Mouse (Mus musculus): Measurements from ENCODE around the gene Taf8.

Gene Taf8

DNA sequence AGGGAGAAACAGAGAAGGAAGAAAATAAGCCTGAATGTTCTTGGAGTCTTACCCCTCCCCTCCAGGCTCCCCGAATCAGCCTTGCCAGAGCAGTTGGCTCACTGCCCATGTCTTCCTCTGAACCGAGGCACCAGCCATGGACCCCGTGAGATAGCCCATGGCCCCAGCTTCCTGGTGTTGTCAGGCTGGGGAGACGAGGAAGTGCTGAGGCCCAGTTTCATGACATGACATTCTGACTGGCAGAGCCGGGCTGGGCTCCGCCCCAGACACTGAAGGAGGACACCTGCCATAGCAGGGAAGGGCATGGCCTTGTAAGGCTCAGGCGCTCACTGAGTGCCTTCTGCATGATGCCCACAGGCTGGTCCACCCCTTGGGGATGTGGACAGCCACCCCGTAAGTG lies 47.4 kb downstream of the Taf8 start:
- peak in 1 of 2 experiments; percentile 34 for DNase-seq

DNA sequence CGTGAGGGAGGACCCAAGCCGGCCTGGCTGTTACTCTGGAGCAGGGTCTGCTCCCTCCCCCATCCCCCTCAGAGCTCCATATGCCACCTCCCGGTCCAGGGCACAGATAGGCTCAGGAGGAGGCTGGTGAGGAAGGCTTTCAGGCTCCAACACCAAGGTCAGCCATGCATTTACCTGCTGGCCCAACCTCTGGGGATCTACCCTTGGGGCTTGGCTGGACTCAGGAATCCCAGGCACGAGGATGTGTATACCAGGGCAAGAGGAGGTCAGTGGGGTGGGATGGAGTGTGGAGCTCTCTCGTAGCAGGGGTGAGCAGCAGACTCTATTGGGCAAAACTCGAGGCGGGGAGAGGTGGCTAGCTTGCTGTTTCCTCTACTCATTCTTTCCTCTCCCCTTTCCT lies 49.2 kb downstream of the Taf8 start:
- DNase-seq: no peak

DNA sequence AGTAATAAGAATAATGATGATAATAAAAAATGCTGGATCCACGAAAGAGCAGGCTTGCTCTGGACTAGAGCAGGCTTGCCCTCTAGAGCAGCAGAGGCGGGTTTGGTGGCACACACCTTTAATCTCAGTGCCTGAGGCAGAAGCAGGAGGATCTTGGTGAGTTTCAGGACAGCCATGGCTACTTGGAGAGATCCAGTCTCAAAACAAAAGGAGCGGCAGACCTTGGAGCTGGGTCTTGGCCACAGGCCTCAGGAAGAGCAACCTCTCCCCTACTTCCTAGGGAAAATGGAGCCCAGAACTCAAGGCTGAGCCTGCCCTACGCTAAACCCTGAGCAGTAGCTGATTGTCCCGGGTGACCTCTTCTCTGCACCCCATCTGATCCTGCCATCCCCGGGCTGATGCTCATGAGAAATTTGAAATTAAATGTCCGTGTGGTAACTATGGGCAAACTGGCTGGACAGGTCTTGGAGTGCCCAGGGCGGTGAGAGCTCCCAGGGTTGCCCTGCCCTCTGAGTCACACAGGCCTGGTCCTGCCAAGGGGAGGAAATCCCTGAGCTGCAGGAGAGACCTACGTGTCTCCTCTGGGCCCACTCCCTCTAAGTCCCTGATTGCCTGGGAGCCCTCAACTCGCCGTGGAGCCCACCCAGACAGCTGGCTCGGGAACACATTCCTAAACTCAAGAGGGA lies 51.1 kb downstream of the Taf8 start:
- no peak for DNase-seq

DNA sequence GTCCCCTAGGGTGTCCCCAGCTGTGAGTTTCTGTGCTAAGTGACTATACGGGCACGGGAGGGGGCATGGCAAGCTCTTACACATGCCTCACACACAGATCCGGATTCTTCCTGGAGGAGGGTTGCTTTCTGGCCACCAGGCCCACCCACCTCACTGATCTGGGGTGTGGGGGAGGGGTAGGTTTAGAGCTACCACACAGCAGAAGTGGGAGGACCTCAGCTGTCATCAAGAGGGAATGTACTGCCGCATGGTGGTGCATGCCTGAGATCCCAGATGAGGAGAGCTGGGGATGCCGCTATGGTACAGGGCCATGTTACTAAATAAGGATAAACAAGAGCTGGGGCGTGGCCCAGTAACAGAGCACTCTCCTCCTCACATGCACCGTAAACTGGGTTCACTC lies 51.9 kb downstream of the Taf8 start:
- DNase-seq: no peak

DNA sequence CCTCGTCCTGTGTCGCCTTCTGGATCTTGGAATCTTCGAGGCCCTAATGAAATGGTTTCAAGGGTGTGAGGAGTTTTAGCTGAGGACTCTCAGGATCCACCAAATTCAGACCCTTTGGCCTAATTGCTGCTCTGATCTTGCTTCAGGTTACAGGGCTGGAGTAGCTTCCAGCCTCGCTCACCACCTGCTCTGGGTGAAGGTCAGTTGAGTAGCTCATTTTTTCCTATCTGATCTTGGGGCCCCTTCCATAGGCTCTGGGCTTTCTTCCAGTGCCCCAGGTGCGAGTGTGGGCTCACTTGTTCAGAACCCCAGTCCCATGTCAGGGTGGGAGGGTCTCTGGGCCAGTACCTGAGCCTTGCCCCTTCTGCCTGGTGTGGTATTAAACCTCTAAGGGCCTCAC lies 52.7 kb downstream of the Taf8 start:
- no peak for DNase-seq

DNA sequence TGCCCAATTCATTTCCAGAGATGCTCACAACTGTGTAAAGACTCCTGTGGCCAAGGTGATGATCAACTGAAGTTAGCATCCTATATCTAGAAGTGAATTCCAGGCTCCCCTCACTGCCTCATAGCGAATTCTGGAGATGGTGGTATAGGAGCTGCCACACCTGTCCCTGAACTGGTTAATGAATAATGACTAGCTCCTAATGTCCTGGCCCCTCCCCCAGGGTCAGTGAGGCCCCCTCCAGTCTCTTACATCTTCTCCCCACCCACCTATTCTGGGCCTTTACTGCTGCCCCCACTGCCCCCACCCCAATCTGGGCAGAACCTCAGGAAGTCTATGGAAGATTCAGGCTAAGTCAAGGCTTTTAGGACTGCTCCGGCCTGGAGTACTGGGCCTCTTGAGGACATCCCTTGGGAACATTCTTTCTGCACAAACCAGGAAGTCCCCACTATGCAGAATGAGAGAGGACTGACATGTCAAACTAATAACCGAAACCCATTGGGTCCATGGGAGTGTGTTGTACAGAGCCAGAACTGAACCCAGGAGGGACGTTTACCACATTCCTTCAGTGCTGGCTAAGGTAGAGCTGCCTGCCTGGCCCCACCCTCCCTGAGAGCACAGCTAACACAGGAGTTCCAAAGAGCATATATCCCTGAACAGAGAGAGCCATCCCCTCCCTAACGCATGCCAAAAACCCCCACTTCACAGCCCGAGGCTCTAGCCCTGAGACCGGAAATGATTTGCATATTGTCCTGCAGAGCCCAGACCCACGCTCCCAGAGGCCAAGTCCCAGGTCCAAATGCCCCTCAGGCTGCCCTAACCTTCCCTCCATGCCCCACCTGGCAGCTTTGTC lies 53.3 kb downstream of the Taf8 start:
- DNase-seq: no peak

DNA sequence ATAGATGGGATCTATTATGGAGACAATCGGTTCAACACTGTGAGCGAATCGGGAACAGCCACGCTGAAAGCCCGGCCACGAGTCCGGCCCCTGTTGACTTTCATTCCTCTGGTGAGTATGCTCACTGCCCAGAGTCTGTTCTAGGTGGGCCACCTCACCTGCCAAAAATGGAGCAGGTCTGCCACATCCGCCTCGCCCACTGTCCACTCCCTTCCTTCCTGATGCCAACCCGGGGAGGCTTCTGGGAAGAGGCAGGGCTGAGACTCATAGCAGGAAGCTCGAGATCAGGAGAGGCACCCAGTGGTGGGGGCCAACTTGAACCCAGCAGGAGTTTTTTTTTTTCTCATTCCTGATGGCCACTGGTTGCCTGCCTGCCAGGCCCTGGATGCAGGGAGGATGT lies 55.5 kb downstream of the Taf8 start:
- no peak for DNase-seq

DNA sequence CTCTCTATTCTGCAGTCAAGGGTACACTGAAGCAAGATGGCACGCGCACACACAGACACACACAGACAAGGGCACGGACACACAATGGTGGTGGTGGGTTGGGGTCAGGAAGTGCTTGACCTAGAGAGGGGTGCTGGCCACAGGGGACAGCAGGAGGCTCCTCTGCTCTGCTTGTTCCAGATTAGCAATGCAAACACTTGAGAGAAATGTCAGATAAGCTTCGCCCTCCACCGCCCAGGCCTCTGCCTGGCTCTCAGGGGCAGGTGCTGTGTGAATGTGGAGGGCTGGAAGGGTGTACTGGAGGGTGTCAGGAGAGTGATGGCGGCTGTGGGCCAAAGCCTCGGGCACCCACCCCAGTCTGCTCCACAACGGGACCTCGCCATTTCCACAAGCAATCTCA lies 56.1 kb downstream of the Taf8 start:
- DNase-seq: no peak

DNA sequence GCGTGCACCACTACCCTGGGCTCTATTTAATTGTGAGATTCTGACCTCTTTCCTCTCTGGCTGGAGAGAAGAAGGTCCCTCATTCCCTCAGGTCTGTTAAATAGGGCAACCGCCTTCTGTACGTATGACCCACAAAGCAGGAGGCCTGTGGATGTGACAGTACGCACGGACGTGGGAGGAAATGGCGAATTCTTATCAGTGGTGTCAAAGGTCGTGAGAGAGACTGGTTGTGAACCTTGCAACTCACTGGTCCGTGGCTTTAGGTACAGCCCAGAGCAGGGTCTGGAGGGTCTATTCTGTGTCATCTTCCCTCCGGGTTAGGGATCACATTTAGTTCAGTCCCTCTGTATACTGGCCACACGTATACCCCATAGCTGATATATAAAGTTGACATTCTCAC lies 56.6 kb downstream of the Taf8 start:
- DNase-seq: no peak

DNA sequence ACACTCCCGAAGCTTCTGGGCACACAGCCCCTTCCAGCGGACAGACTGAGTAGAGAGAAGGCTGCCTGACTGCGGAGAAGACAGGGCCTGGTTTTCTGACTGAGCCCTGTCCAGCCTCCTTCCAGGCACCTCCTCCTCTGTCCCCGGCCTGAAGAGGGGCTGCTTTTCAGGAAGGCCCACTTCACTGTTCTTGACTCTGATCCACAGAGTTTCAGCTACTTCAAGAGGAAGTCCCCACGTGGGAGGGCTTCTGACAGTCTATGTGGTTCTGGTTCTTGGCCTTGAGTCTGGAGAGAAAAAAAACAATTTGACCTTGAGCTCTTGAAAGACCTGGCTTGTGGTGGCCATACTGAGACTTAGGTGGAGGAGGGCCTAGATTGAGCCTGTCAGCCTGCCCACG lies 58.0 kb downstream of the Taf8 start:
- DNase-seq: no peak

DNA sequence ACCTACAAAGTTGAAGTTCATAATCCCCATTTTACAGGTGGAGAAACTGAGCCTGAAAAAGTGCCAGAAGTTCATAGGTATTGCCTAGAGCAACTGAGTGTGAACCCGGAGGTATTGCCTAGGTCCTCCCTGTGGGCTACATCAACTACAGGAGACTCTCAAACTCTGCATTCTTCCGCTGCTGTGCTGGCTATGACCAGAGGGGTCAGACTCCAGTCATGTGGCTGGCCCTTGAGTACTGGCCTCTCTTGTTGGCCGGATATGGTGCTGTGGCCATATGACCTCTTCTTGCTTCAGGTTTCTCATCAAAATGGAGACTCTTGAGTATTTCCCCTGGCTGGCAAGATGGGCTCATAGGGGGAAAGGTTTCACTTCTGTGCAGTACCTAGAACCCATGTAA lies 59.8 kb downstream of the Taf8 start:
- no peak for DNase-seq

DNA sequence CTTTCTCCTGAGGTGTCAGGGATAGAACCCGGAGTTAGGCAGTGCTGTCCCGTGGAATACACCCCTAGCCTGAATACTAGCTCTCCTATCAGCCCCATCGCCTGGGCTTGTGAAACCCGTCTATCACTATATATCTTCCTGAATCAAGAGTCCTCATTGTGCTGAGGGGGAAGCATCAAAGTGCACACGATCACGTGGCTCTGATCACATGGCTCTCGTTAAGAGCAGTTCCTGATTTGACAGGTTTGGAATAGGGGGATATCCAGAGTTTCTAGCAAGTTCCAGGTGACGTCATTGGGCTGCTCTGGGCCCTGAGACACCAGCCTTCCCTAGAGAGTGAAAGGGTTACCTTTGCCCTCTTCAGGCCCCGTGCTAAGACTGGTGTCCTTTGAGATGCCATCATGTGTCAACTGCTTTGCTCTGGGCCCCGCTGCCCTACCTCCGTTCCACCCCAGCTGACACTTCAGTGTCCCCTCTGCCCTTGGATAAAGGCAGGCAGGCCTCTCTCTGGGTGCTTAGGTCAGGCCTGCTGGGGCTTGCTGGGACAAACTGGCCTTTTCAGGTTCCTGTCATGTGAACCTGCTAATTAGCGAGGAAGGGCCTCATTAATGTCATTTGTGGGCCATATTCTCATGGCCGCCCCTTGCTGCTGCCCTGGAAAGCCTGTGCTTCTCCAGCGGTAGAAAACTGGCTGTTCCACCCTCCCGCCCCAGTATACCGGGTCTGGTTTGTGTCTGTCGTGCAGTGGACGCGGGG lies 60.6 kb downstream of the Taf8 start:
- no peak for DNase-seq

DNA sequence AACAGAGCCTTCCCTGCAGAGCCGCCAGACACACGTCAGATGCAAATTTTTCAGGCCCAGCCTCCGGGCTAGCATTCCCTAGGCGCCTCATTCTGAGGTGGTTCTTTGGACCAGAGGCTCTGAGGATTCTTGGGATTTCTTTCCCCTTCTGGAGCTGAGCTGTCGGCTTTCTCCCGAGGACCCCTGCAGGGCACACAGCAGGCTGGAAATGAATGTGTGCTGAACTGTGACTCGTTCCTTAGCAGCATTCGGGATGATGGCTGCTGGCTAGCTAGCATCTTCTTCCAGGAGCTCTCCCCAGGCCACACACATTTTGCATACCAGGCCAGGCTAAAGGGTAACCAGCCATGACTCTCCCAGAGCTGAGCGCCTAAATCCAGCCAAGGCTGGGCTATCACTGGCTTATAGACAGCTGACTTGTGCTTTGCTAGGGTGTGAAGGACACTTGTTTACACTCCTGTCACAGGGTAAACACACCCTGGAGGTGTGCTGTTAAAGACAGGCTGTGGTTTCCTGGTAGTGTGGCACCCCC lies 61.7 kb downstream of the Taf8 start:
- DNase-seq: no peak

DNA sequence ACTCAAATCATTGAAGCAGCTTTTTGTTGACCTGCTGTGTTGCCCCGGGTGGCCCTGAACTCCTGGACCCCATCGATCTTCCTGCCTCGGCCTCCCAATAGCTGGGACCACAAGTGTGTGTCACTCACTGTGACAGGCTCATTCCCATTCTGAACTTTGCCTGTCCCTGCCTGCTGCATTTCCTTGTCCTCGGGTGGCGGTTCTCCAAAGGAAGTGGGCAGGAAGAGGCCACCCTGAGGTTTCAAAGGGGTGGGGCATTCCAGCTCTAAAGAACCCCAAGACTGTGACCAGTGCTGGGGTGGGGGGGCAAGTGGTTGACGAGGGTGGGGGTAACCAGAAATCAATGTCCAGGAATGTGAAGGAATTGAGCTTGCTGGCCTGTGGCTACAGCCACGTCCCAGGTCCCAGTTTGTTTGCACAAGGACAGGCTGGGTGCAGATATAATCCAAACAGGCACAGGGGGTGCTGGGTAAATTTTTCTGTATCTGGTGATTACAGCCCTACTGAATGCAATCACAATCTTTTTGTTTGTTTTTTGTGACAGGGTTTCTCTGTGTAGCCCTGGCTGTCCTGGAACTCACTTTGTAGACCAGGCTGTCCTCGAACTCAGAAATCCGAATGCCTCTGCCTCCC lies 62.6 kb downstream of the Taf8 start:
- no peak for DNase-seq

DNA sequence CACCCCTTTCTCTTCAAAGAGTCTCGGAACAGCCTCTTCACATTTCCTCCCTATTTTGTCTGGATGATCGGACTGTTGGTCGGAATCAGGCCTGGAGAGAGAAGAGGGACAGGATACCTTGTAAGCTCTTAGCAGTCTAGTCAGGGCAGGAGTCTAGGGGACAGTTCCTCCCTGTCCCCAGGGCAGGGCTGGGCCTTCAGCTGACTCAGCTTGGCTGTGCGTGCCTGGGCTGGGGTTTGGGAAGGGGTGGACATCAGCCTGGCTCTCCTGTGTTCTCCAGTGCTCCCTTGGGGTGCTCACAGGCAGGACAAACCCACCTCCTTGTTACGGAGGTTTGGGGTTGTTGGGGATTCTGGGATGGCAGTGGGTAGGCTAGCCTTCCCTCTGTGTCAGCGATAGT lies 63.5 kb downstream of the Taf8 start:
- no peak for DNase-seq

DNA sequence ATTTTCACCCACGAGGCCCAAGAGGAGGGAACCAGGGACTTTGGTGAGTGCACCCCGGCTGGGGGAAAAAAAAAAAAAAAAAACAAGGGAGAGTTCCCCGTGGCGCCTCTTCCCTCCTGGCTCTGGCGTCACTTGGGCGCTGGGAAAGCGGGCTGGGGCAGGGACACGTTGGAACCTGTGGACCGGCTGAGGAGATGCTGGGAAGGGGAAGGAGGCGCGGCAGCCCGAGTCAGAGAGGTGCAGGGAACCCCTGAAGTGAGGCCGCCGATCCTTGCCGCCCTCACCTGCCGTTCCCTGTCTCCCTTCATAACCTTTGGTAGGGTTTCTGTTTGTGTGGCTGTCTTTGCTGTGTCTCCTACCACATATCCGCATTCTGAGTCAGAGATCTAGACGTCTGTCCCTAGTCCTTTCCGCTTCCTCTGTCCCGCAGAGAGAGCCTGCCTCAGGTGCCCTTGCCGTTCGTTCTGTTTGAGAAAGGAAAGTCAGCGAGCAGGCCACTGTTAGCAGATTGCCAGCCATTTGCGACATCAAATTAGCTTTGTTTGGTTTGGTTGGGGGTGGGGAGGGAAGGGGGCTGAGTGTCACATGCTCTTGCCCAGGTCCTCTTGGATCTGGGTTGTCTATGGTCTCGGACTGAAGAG lies 65.1 kb downstream of the Taf8 start, which contains the start of gene 1700001C19Rik:
1700001C19Rik (minus strand) TSS at position 470 of the 641 bp plus-strand sequence.
- no peak for DNase-seq

DNA sequence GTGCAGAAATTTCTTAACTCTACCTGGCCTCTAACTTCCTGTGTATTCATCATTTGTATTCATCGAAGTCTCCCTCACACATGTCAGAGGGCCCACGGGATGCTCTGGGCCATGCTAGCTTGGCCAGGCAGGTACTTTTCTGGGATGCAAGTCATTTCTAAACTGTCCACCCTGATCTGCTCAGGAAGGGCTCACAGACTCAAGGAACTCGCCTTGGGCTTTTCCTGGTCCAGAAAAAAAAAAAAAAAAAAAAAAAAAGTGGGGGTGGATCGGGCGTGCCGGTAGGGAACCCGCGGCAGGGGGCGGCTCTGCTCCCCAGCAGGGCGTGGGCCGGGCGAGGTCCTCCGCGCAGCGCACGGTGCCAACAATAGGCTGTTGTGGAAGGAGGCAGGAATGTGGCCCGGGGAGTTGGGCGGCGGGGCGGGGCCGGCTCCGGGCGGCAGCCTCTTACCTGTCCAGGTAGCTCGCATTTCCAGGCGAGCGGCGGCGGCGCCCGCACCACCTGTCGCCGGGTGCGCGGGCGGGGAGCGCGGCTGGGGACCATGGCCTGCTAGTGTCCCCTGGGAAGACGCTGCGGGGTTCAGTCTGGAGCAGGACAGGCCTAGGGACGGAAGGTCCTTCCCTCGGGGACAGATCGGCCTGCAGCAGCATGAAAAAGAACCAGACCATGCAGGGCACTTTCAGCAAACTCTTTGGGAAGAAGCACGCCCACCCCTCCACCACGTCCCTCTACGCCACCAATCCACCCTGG lies 65.8 kb downstream of the Taf8 start, which contains the start of gene AI661453:
AI661453 (plus strand) TSS at position 460 of the 751 bp plus-strand sequence.
- peak in 1 of 2 experiments; percentile 33 for DNase-seq
